Mouse (Mus musculus) c-Kit-positive CD71-positive TER-119-negative erythroid progenitor cells, embryonic 14.5 days (primary cell): Measurements from ENCODE around the gene Fam131a.

Experiments
- DNase-seq: peaks from one replicate; pipeline ENCODE4 v3.0.0-alpha.2; 2013; ENCODE audit warnings: low read depth

The Fam131a gene

GRCm38 (mm10) chr16:20717181-20717977 is 24.3 kb downstream of the Fam131a start, which contains the start of the genes Polr2h and Clcn2:
Gene Polr2h, plus strand, starts transcription at chr16:20717665.
Gene Clcn2, minus strand, starts transcription at chr16:20717746.
- DNase-seq, result peak; percentile 96

- DNase-seq, result no peak
Measured at GRCm38 (mm10) chr16:20717978-20718670, 25.1 kb downstream of the Fam131a start.

GRCm38 (mm10) chr16:20721808-20722207 is 28.8 kb downstream of the Fam131a start:
- DNase-seq, result no peak

- no peak for DNase-seq
Measured at GRCm38 (mm10) chr16:20722736-20723135, 29.7 kb downstream of the Fam131a start.

GRCm38 (mm10) chr16:20723247-20723646 is 30.2 kb downstream of the Fam131a start:
- DNase-seq, result no peak

- no peak for DNase-seq
Measured at GRCm38 (mm10) chr16:20724338-20724748, 31.3 kb downstream of the Fam131a start.

- no peak for DNase-seq
Measured at GRCm38 (mm10) chr16:20725321-20725720, 32.3 kb downstream of the Fam131a start.

- no peak for DNase-seq
Measured at GRCm38 (mm10) chr16:20725750-20726149, 32.7 kb downstream of the Fam131a start.

- no peak for DNase-seq
Measured at GRCm38 (mm10) chr16:20726384-20726783, 33.3 kb downstream of the Fam131a start.

GRCm38 (mm10) chr16:20730293-20730711 is 37.3 kb downstream of the Fam131a start:
- no peak for DNase-seq

GRCm38 (mm10) chr16:20731688-20732087 is 38.6 kb downstream of the Fam131a start:
- DNase-seq, result no peak

GRCm38 (mm10) chr16:20732251-20732924 is 39.3 kb downstream of the Fam131a start:
- DNase-seq, result no peak

GRCm38 (mm10) chr16:20732925-20733730 is 40.1 kb downstream of the Fam131a start, which contains the start of gene Chrd:
Gene Chrd, plus strand, starts transcription at chr16:20733127.
- no peak for DNase-seq

GRCm38 (mm10) chr16:20733731-20734730 is 41.0 kb downstream of the Fam131a start, which contains the start of gene Thpo:
Gene Thpo, minus strand, starts transcription at chr16:20734511.
- DNase-seq, result no peak

GRCm38 (mm10) chr16:20735651-20736050 is 42.6 kb downstream of the Fam131a start:
- DNase-seq, result no peak

- DNase-seq, result no peak
Measured at GRCm38 (mm10) chr16:20736168-20736567, 43.1 kb downstream of the Fam131a start.

- no peak for DNase-seq
Measured at GRCm38 (mm10) chr16:20736823-20737222, 43.8 kb downstream of the Fam131a start.

GRCm38 (mm10) chr16:20739845-20740244 is 46.8 kb downstream of the Fam131a start:
- no peak for DNase-seq

- DNase-seq, result no peak
Measured at GRCm38 (mm10) chr16:20746641-20747040, 53.6 kb downstream of the Fam131a start.

- no peak for DNase-seq
Measured at GRCm38 (mm10) chr16:20750518-20750917, 57.5 kb downstream of the Fam131a start.
